Mouse (Mus musculus) stomach, embryonic 15.5 days (tissue): ENCODE data around the gene Mak. TPM values are rescaled to one million over a fixed set of nuclear protein-coding genes. Genes with fewer than 3 reads are reported as not detected.
"Not testable (repeated sequence)": the region's sequence is repeated elsewhere in the genome, so short reads cannot be mapped to it uniquely, and the experiment has no call there.

Experiments
- ATAC-seq: fragments of 200-750 bp; cut with Nextera tagmentation; 2 replicates; pipeline ENCODE4 v1.8.0; 2017; ENCODE audit warnings: low read depth, moderate number of reproducible peaks, moderate TSS enrichment; ENCODE audit not compliant: insufficient read depth, low FRiP score
- H3K27ac ChIP-seq: fragments of 300-500 bp; sonication (generic); 2 replicates; pipeline ENCODE4 v1.5.1; 2015; ENCODE audit warnings: mild to moderate bottlenecking, inconsistent platforms
- H3K27me3 ChIP-seq: fragments of 300-500 bp; sonication (generic); replicated peaks from 2 replicates; pipeline ENCODE4 v1.6.1; 2015; ENCODE audit warnings: inconsistent platforms
- H3K36me3 ChIP-seq: fragments of 300-500 bp; sonication (generic); 2 replicates; pipeline ENCODE4 v1.6.1; 2015; ENCODE audit warnings: inconsistent platforms
- H3K4me1 ChIP-seq: fragments of 300-500 bp; sonication (generic); 2 replicates; pipeline ENCODE4 v1.6.1; 2015; ENCODE audit warnings: inconsistent platforms
- H3K4me2 ChIP-seq: fragments of 300-500 bp; sonication (generic); 2 replicates; pipeline ENCODE4 v1.6.1; 2015; ENCODE audit warnings: mild to moderate bottlenecking, inconsistent platforms
- H3K4me3 ChIP-seq: fragments of 300-500 bp; sonication (generic); replicated peaks from 2 replicates; pipeline ENCODE4 v1.5.1; 2015; ENCODE audit warnings: inconsistent platforms
- H3K9ac ChIP-seq: fragments of 300-500 bp; sonication (generic); 2 replicates; pipeline ENCODE4 v1.6.1; 2015; ENCODE audit warnings: inconsistent platforms
- H3K9me3 ChIP-seq: fragments of 300-500 bp; sonication (generic); 2 replicates; pipeline ENCODE4 v1.6.1; 2016; ENCODE audit warnings: inconsistent platforms
- WGBS: fragments of 180-500 bp; shearing (Covaris S2); methylation state at CpG from one replicate; pipeline ENCODE4 v1.1.7; 2015; 5-methylcytosine and 5-hydroxymethylcytosine counted together
- polyA plus RNA-seq: library from polyadenylated mRNA; unstranded; fragments of >200 nt; fragmentation: Nextera tagmentation; extraction: Ambion mirVana; gene quantifications from 2 replicates; pipeline ENCODE4 v1.2.1, GENCODE M21; 2015

The Mak gene
- polyA plus RNA-seq, 1 experiment from 2014 or later: 0.41 TPM

GRCm38 (mm10) chr13:40988418-40988817, 91.1 kb downstream of the Mak start:
- WGBS: 67% methylated on average over 2 of the region's 2 CpGs
- no peaks in the 10 kb centered on the region for H3K4me1 ChIP-seq
- H3K9ac ChIP-seq: no peak overlapping the region
- H3K36me3 ChIP-seq: no peaks in the 10 kb centered on the region
- H3K27ac ChIP-seq: no peak overlapping the region
- no peak overlapping the region for H3K4me3 ChIP-seq
- no peaks in the 10 kb centered on the region for H3K9me3 ChIP-seq
- no peaks in the 10 kb centered on the region for H3K27me3 ChIP-seq
- no peak for ATAC-seq
- no peak overlapping the region for H3K4me2 ChIP-seq

DNA sequence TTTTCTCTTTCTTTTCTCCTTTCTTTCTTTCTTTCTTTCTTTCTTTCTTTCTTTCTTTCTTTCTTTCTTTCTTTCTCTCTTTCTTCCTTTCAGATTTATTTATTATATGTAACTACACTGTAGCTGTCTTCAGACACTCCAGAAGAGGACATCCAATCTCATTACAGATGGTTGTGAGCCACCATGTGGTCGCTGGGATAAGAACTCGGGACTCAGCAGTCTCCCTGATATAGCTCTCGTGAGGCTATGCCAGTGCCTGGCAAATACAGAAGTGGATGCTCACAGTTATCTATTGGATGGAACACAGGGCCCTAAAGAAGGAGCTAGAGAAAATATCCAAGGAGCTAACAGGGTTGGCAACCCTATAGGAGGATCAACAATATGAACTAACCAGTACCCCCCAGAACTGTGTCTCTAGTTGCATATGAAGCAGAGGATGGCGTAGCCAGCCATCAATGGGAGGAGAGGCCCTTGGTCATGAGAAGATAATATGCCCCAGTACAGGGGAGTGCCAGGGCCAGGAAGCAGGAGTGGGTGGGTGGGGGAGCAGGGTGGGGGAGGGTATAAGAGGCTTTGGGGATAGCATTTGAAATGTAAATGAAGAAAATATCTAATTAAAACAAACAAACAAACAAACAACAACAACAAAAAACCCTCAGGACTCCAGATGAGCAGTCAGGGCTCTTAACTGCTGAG, 91.8 kb downstream of the Mak start:
- not testable (repeated sequence) for H3K36me3 ChIP-seq, H3K27ac ChIP-seq, H3K4me2 ChIP-seq, H3K9ac ChIP-seq, ATAC-seq, H3K4me3 ChIP-seq, H3K27me3 ChIP-seq, H3K4me1 ChIP-seq, H3K9me3 ChIP-seq
- WGBS: 65% methylated on average over 4 of the region's 4 CpGs

DNA sequence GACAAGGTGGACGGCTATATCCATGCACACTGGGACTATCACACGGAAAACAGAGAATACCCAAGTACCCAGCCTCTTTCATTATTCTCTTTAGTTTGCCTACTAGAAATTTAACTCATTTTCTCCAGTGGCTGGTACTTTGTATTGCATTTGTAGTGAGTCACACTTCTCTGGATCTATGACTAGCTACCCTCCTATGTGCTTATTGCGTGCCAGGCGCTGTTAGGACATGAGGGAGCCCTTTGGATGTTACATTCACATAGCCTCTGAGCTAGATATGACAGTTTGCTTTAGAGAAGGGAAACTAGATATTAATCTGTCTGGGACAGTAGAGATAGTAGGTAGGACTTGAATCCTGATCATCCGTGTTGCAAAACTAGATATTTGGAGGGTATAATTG, 93.4 kb downstream of the Mak start:
- H3K9me3 ChIP-seq: no peaks in the 10 kb centered on the region

GRCm38 (mm10) chr13:40982759-40983158, 96.7 kb downstream of the Mak start:
- Histone ChIP-seq H3K27ac (no peak overlapping the region), H3K9me3 (no peaks in the 10 kb centered on the region), H3K9ac (no peak overlapping the region), H3K36me3 (no peaks in the 10 kb centered on the region), H3K4me2 (no peak overlapping the region), H3K4me3 (no peak overlapping the region), H3K4me1 (no peaks in the 10 kb centered on the region), H3K27me3 (no peaks in the 10 kb centered on the region)
- ATAC-seq: no peak
- WGBS: 81% methylated on average over 1 of the region's 1 CpGs

More for the DNA sequence above, 93.4 kb downstream of the Mak start:
- Histone ChIP-seq H3K4me3 (no peak overlapping the region), H3K4me2 (no peak overlapping the region), H3K36me3 (no peaks in the 10 kb centered on the region), H3K4me1 (no peaks in the 10 kb centered on the region), H3K27ac (no peak overlapping the region), H3K9ac (no peak overlapping the region), H3K27me3 (no peaks in the 10 kb centered on the region)
- ATAC-seq: no peak
- WGBS: 90% methylated on average over 5 of the region's 5 CpGs

DNA sequence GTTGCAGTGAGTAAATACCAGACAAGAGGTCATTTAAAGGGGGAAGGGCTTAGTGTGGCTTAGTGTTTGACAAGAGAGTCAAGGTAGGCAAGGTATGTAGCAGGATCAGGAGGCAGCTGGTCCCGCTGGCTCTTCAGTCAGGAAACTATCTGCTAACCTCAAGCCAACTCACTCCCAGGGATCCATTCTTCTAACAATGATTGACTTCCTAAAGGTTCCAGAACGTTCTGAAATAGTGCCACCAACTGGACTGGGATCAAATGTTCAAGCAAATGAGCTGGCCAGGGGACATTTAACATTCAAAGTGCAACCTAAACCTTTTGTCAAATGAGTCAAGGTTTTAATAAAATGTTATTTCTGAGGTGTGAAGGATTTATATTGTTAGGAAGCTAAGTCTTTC, 100.2 kb downstream of the Mak start:
- WGBS: 49% methylated on average over 2 of the region's 2 CpGs
- Histone ChIP-seq H3K9ac (no peak overlapping the region), H3K9me3 (no peaks in the 10 kb centered on the region), H3K4me1 (no peaks in the 10 kb centered on the region), H3K36me3 (no peaks in the 10 kb centered on the region), H3K27ac (no peak overlapping the region), H3K4me2 (no peak overlapping the region), H3K27me3 (no peaks in the 10 kb centered on the region), H3K4me3 (no peak overlapping the region)
- no peak for ATAC-seq

DNA sequence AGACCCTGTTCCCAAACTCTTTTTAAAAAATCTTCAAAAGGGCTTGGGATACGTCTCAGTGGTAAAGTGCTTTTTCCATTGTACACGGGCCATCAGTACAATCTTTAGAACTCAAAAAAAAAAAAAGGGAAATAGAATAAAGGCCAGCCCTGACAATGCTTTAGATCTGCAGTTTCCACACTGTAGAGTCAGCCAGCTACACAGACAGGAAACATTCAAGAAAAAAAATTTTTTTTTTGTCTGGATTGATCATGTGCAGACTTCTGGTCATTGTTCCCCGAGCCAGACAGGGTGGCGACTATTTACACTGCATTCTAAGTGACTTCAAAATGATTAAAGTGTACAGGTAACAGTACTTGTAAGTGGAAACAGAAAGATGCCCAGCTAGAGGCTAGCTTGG, 100.9 kb downstream of the Mak start:
- no peak for ATAC-seq
- 51% methylated on average over 4 of the region's 4 CpGs for WGBS
- Histone ChIP-seq H3K9me3 (no peaks in the 10 kb centered on the region), H3K9ac (no peak overlapping the region), H3K4me1 (no peaks in the 10 kb centered on the region), H3K27me3 (no peaks in the 10 kb centered on the region), H3K27ac (peak overlapping the region; percentile 4; the same call in 1 of the 2 replicates), H3K4me2 (no peak overlapping the region), H3K36me3 (no peaks in the 10 kb centered on the region), H3K4me3 (no peak overlapping the region)

DNA sequence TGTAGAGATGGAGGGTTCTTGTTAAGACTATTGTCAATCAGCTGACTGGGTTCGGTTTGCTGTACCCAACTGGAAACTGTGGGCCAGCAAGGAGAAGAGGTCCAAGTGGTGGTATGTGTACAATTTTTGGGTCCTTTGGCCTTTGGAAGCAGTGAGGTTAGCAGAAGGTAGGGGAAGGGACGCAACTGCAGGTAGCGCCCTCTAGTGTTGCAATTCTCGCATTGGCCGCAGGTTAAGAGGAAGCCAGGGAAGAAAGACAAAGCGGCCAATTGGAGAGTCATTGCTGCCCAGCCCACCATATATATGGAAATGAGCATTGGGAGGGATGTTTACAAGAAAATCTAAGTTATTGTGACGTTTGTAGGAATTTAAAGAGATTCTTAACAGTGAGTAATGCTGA, 101.9 kb downstream of the Mak start:
- no peaks in the 10 kb centered on the region for H3K9me3 ChIP-seq
- no peaks in the 10 kb centered on the region for H3K36me3 ChIP-seq
- H3K4me1 ChIP-seq: no peaks in the 10 kb centered on the region
- no peak overlapping the region for H3K9ac ChIP-seq
- 18% methylated on average over 7 of the region's 7 CpGs for WGBS
- H3K4me3 ChIP-seq: no peak overlapping the region
- H3K27ac ChIP-seq: no peak overlapping the region
- H3K27me3 ChIP-seq: no peaks in the 10 kb centered on the region
- no peak for ATAC-seq
- no peak overlapping the region for H3K4me2 ChIP-seq

Other genes starting within 250 kb of the Mak start
- 7.9 and 9.0 TPM in 2 replicates for gene Gcnt2, start 220.0 kb downstream of the Mak start, polyA plus RNA-seq
- gene Pak1ip1, start 78.7 kb downstream of the Mak start, polyA plus RNA-seq: 69.0 and 73.9 TPM in 2 replicates
- gene Tmem14c, start 63.4 kb downstream of the Mak start, polyA plus RNA-seq: 262 and 275 TPM in 2 replicates
- gene Gcm2, start 31.3 kb upstream of the Mak start, polyA plus RNA-seq: not detected in 2 replicates
- 0.15 and 0.23 TPM in 2 replicates for gene Sycp2l, start 34.6 kb upstream of the Mak start, polyA plus RNA-seq
- 8.0 and 8.5 TPM in 2 replicates for gene Elovl2, start 140.7 kb upstream of the Mak start, polyA plus RNA-seq
- gene Smim13, start 170.1 kb upstream of the Mak start, polyA plus RNA-seq: 14.9 and 16.6 TPM in 2 replicates
- not detected in 2 replicates for gene Gm17364, start 194.3 kb upstream of the Mak start, polyA plus RNA-seq